Mouse (Mus musculus) lung, postnatal 0 days (tissue): Measurements from ENCODE around the gene Pelp1. TPM values are rescaled to one million over a fixed set of nuclear protein-coding genes. Genes with fewer than 3 reads are reported as not detected.

ENCODE experiments used
- ATAC-seq: fragments of 200-750 bp; cut with Nextera tagmentation; 2 replicates; pipeline ENCODE4 v1.8.0; 2017; ENCODE audit warnings: moderate library complexity
- DNase-seq: peaks from one replicate; pipeline ENCODE4 v3.0.0-alpha.2; 2016; ENCODE audit warnings: low spot score
- H3K27ac ChIP-seq: fragments of 300-500 bp; sonication (generic); 2 replicates; pipeline ENCODE4 v1.5.1; 2014; ENCODE audit warnings: antibody characterized with exemption, mild to moderate bottlenecking, low read length, mixed read lengths
- H3K27me3 ChIP-seq: fragments of 300-500 bp; sonication (generic); replicated peaks from 2 replicates; pipeline ENCODE4 v1.6.1; 2014; ENCODE audit warnings: low read length, mixed read lengths; ENCODE audit not compliant: insufficient read depth
- H3K36me3 ChIP-seq: fragments of 300-500 bp; sonication (generic); 2 replicates; pipeline ENCODE4 v1.6.1; 2014; ENCODE audit warnings: low read length, mixed read lengths; ENCODE audit not compliant: insufficient read depth
- H3K4me1 ChIP-seq: fragments of 300-500 bp; sonication (generic); 2 replicates; pipeline ENCODE4 v1.6.1; 2014; ENCODE audit warnings: antibody characterized with exemption, low read depth, low read length, mixed read lengths; ENCODE audit not compliant: insufficient read depth
- H3K4me2 ChIP-seq: fragments of 300-500 bp; sonication (generic); replicated peaks from 2 replicates; pipeline ENCODE4 v1.6.1; 2014; ENCODE audit warnings: low read depth, mild to moderate bottlenecking, low read length, moderate library complexity, mixed read lengths
- H3K4me3 ChIP-seq: fragments of 300-500 bp; sonication (generic); 2 replicates; pipeline ENCODE4 v1.5.1; 2014; ENCODE audit warnings: low read depth, low read length
- H3K9ac ChIP-seq: fragments of 300-500 bp; sonication (generic); replicated peaks from 2 replicates; pipeline ENCODE4 v1.6.1; 2014; ENCODE audit warnings: low read depth, mild to moderate bottlenecking
- H3K9me3 ChIP-seq: fragments of 300-500 bp; sonication (generic); 2 replicates; pipeline ENCODE4 v1.6.1; 2016; ENCODE audit warnings: low read length, mixed read lengths
- CTCF ChIP-seq: IDR thresholded peaks from 2 replicates; pipeline ENCODE4 v1.5.1; 2016; ENCODE audit warnings: antibody characterized with exemption, mild to moderate bottlenecking
- EP300 ChIP-seq: IDR thresholded peaks from 2 replicates; pipeline ENCODE4 v1.6.1; 2016; ENCODE audit warnings: antibody characterized with exemption, mild to moderate bottlenecking, control low read depth
- WGBS: fragments of 180-500 bp; shearing (Covaris S2); extraction: QIAGEN DNeasy Blood & Tissue Kit; methylation state at CpG from one replicate; pipeline ENCODE4 v1.1.7; 2014; 5-methylcytosine and 5-hydroxymethylcytosine counted together
- polyA plus RNA-seq: library from polyadenylated mRNA; unstranded; fragments of >200 nt; fragmentation: Nextera tagmentation; extraction: Ambion mirVana; gene quantifications from 2 replicates; pipeline ENCODE4 v1.2.1, GENCODE M21; 2015

Gene Pelp1
- 9.1 and 9.6 TPM in 2 replicates for polyA plus RNA-seq

DNA sequence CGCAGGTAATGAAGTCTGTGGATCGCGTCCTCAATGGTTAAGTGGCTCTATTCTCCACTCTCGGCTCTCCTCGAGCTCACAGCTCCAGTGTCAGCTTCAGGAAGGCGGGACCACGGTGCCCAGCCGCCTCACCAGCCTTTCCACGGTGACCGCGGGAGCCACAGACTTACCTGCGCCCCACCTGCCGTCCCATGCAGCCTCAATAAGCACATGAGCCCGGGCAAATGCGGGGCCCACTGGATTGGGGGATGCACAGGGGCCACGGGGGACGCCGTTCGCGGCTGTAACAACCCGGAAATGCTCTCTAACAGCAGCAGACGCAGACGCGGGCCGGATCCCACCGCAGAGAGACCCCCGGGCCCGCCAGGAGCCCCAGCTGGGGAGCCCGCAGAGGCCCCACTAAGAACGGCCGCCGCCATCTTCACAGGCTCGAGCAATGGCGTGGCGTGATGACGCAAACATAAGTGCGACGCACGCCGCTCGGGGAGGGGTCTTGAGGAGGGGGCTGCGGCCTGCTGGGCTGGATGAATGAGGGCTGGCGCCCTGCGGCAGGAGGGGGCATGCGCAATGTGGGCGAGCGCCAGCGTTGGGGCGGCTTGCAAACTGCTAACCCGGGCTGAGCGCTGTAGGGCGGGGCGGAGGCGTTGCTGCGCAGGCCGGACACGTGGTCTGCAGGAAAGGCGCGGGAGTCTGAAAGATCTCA, at the start of gene Pelp1:
Pelp1 (minus strand) TSS at position 438 of the 703 bp plus-strand sequence.
- Histone ChIP-seq H3K4me1 (peaks cover 8% of the 10 kb centered on the region; the same call in 1 of the 2 replicates), H3K4me2 (peak within 1 kb of the TSS; percentile 94), H3K27me3 (no peaks in the 10 kb centered on the region), H3K9me3 (no peaks in the 10 kb centered on the region), H3K4me3 (peak within 1 kb of the TSS; percentile 84), H3K27ac (peak within 1 kb of the TSS; percentile 83), H3K9ac (peak within 1 kb of the TSS; percentile 92), H3K36me3 (no peaks in the 10 kb centered on the region)
- DNase-seq (peak; percentile 92), ATAC-seq (peak; percentile 96)
- TF ChIP-seq CTCF (0 out of 2 replicates have a peak, but pooled peaks have one; percentile 2), EP300 (no peak)
- WGBS: under 1% methylated on average over 59 of the region's 59 CpGs

DNA sequence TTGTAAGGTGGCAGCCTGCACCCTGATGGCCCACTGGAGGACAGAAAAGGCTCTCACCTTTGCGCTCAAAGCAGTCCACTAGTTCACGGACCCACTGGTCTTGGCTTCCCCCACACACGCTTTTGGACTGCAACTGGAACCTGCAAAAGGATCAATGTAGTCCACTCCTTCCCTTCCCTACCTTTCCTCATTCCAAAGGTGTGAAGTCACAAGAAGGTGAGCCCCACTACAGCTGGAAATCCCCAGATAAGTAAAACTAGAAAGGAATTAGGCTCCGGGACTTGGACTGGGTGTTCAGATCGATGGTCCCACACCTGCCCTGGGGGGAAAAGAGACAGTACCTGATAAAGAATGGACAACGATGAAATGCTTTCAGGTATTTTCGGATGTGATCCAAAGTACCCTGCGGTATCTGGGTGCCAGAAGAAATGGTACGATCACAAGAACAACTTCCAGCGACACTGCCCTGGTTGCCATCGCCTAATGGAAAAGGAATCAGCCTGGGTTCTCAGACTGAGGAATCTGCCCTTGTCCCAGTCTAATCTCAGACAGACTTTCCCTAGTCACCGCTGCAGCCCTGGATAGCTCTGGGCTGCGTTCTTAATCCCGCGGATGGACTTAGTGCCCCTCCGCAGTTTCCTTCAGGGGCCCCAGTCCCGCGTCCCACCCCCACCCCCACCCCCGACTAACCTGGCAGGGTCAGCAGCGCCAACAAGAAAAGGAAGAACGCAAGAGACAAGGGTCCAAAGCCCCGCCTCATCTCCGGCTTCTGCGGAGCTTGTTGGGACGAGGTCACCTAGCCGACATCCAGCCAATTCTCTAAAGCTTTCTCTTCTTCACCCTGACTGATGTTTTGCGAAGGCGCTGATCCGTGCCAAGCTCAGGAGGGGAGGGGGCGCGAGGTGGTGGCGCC, 49.1 kb upstream of the Pelp1 start, which contains the start of gene Zmynd15:
Zmynd15 (plus strand) TSS at position 746 of the 913 bp plus-strand sequence.
- Histone ChIP-seq H3K9ac (peak within 1 kb of the TSS; percentile 83), H3K4me1 (no peaks in the 10 kb centered on the region), H3K9me3 (no peaks in the 10 kb centered on the region), H3K36me3 (peaks cover 8% of the 10 kb centered on the region; the same call in 1 of the 2 replicates), H3K27ac (peak within 1 kb of the TSS; percentile 91), H3K4me2 (peak within 1 kb of the TSS; percentile 80), H3K27me3 (no peaks in the 10 kb centered on the region), H3K4me3 (peak within 1 kb of the TSS; percentile 80)
- peak; percentile 10; the same call in 1 of the 2 replicates for ATAC-seq
- WGBS: 11% methylated on average over 29 of the region's 32 CpGs
- peak; percentile 67 for DNase-seq
- TF ChIP-seq EP300: no peak
- no peak for TF ChIP-seq CTCF

DNA sequence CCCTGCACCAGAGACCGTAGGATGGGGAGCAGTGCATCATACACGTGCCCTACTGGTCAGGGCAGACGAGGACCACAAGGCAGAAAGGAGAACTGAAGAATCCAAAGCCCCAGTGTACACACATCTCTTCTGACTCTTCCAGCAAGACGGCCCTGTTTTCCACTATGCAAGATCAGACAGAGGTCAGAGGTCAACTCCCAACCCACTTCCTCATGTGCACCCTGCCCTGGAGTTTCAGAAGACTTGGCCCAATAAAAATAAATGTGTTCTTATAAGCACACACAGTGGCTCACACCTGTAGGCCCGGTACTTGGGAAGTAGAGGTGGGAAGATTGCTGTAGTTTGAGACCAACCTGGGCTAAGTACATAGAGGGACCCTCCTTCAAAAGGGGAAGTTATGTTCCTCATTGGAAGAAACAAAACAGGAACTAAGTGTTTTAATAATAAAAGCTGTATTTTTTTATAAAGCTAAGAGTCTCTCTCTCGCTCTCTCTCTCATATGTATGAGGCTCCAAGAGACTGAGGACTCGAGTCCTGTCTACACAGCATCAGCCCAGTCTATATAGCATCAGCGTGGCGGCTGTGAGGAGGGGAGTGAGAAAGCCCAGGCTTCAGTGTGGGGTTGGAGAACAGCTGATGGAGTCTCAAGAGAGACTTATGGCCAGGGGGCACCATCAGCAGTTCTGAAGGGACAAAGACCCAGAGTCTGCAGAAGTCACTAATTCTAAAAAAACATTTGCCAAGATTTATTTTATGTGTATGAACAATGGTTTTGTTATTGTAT, 43.6 kb upstream of the Pelp1 start:
- Histone ChIP-seq H3K4me2 (no peak overlapping the region), H3K27me3 (no peaks in the 10 kb centered on the region)
- 88% methylated on average over 9 of the region's 9 CpGs for WGBS

DNA sequence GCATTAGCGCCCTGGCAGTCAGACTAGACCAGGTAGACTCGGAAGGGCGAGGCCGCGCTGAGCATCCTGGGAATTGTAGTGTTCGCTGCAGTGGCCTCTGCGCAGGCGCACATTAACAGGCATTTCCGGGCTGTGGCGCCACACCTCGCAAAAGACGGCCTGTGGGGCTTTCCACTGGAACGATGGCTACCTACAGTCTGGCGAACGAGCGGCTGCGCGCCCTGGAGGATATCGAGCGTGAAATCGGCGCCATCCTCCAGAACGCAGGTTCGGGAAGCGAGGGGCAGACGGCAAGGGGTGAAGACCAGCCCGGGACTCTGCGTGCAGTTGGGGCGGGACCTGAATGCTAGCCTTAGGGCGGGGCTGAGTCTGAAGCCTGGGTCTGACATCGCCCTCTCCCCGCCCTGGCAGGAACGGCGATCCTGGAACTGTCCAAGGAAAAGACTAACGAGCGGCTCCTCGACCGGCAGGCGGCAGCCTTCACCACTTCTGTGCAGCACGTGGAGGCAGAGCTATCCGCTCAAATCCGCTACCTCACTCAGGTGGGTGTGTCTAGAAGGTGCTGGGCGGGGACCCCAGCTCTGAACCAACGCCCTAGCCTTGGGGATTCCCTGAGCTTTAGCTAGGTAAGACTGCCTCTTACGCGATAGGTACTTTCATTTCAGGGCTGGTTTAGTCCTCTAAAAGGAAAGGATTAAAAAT, 42.1 kb upstream of the Pelp1 start, which contains the start of gene Med11:
Med11 (plus strand) TSS at position 123 of the 702 bp plus-strand sequence.
- Histone ChIP-seq H3K9me3 (no peaks in the 10 kb centered on the region), H3K4me1 (peaks cover 9% of the 10 kb centered on the region; the same call in 1 of the 2 replicates), H3K27ac (peak within 1 kb of the TSS; percentile 95), H3K9ac (peak within 1 kb of the TSS; percentile 62), H3K27me3 (no peaks in the 10 kb centered on the region), H3K36me3 (peaks cover 8% of the 10 kb centered on the region), H3K4me2 (peak within 1 kb of the TSS; percentile 56), H3K4me3 (peak within 1 kb of the TSS; percentile 55)
- peak; percentile 98 for ATAC-seq
- TF ChIP-seq CTCF (peak; percentile 97), EP300 (0 out of 2 replicates have a peak, but pooled peaks have one; percentile 39)
- DNase-seq: peak; percentile 99
- under 1% methylated on average over 46 of the region's 46 CpGs for WGBS

More for the DNA sequence above, 43.6 kb upstream of the Pelp1 start:
- no peak overlapping the region for H3K9ac ChIP-seq
- H3K9me3 ChIP-seq: no peaks in the 10 kb centered on the region
- H3K36me3 ChIP-seq: peaks cover 8% of the 10 kb centered on the region
- peak; percentile 48 for DNase-seq
- H3K4me1 ChIP-seq: peaks cover 9% of the 10 kb centered on the region; the same call in 1 of the 2 replicates
- ATAC-seq: no peak
- no peak overlapping the region for H3K4me3 ChIP-seq
- H3K27ac ChIP-seq: no peak overlapping the region
- no peak for TF ChIP-seq CTCF
- TF ChIP-seq EP300: no peak

DNA sequence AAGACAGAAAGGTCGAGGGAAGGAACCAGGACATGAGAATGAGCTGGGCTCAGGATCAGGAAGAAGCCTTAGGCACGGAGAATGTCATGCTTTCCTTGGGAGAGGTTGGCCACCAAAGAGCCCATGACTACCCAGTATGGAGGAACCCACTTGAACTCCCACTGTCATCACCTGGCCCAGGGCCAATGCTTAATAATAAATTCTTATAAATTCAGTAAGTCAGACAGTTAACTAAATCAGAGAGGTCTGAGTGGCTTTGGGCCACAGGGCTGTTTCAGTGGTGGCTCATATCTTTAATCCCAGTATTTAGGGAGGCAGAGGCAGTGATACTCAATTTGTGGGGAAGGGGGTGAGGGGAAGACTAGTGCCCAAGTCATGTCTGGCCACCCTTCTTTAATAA, 41.1 kb upstream of the Pelp1 start:
- DNase-seq: no peak
- no peaks in the 10 kb centered on the region for H3K9me3 ChIP-seq
- 78% methylated on average over 2 of the region's 2 CpGs for WGBS
- TF ChIP-seq EP300 (no peak), CTCF (no peak)
- no peak overlapping the region for H3K4me2 ChIP-seq
- no peak overlapping the region for H3K4me3 ChIP-seq
- H3K9ac ChIP-seq: no peak overlapping the region
- no peak for ATAC-seq
- H3K27ac ChIP-seq: no peak overlapping the region
- H3K4me1 ChIP-seq: peaks cover 9% of the 10 kb centered on the region; the same call in 1 of the 2 replicates
- peaks cover 8% of the 10 kb centered on the region for H3K36me3 ChIP-seq
- no peaks in the 10 kb centered on the region for H3K27me3 ChIP-seq
